Mouse (Mus musculus) layer of hippocampus, adult 8-10 months (tissue): ENCODE results near the gene Il3. TPM values are rescaled to one million over a fixed set of nuclear protein-coding genes. Genes with fewer than 3 reads are reported as not detected.
"Not testable (repeated sequence)": the region's sequence is repeated elsewhere in the genome, so short reads cannot be mapped to it uniquely, and the experiment has no call there.

ENCODE experiments used
- DNase-seq, 2 experiments: peaks; one replicate each; pipeline ENCODE4 v3.0.0; 2022; ENCODE audit warnings: low spot score in 2 of 2
- total RNA-seq, 4 experiments: library from RNA; stranded (reverse); gene quantifications; 2 replicates each; pipeline ENCODE4 v1.2.4; 2022

Il3 gene
- total RNA-seq, result not detected

DNA sequence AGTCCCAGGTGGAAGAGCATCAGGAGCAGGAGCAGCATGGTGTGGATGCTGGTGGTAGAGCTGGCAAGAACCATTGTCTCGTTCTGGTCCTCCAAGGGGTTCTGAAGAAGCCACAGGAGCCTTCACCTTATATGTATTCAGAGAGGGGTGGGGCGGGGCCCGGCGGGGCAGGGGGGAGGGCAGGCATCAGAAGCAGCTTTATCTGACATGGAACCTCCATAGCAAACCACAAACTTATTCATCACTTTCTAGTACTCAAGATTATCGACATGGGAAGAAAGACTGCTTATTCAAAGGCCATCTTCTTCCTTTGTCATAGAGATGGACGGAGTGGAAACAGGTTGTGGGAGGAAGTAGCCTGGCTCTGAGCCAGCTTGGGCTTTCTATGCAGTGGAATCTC lies at the start of gene Il3:
Gene Il3 (minus strand): TSS at position 101 of the 400 bp plus-strand sequence.
- no peak for DNase-seq

- no peak for DNase-seq
Observed at GRCm38 (mm10) chr11:54315336-54315735, 48.3 kb upstream of the Il3 start.

- DNase-seq, result peak in 1 of 2 experiments; percentile 54
Observed at GRCm38 (mm10) chr11:54314740-54315139, 47.7 kb upstream of the Il3 start.

- no peak for DNase-seq
Observed at GRCm38 (mm10) chr11:54313391-54314360, 46.6 kb upstream of the Il3 start.

GRCm38 (mm10) chr11:54312603-54313002 lies 45.5 kb upstream of the Il3 start:
- no peak for DNase-seq

DNA sequence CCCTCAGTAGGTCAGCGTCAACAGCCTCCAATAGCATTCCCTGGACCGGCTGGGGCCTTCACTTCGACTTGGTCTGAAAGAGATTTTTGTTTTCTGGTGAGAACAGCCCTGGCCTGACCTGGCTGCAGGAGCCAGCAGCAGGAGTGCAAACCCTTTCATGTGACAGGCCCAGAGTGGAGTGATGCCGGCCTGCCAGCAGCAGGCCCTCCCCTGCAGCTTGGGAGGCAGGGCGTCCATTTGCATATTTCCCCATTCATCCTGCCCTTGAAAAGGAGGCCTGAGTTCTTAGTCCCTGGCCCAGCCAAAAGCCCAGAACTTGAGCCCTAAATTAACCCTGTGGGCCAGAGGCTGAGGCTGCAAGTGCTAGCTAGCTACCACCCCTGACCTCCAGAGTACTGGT lies 44.9 kb upstream of the Il3 start:
- peak; percentile 63 to 80 for DNase-seq

- peak in 1 of 2 experiments; percentile 2 for DNase-seq
Observed at GRCm38 (mm10) chr11:54310588-54310987, 43.5 kb upstream of the Il3 start.

DNA sequence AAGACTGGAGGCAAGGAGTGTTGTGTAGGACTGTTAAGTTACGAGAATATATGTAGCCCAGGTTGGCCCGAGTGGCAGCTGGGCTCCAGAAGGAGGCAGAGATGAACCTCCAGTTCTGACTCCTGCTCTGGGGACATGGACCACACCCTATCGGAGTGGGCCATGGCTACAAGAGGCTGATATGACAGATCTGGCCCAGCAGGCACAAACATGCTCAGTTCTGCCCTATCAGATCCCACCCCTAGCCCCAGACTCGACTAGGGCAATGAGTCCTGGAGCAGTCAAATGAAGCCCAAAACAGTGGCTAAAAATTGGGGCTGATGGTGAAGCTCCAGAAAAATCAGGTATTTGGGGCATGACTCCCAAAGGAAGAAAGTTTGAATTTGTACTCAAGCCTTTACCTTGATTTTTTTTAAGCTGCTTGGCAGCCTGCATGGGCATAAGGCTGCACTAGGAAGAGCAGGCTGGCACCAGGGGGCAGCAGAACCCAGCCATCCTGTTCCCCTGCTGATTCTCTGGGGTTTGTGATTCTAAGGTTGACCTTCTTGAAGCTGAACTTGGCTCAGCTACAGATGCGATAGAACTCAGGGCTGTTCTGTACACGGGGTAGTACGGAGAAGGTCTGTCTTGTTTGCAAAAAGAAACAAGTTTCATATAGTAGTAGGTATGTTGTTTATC lies 40.2 kb upstream of the Il3 start:
- DNase-seq, result peak; percentile 21 to 65

- peak in 1 of 2 experiments; percentile 2 for DNase-seq
Observed at GRCm38 (mm10) chr11:54305331-54305730, 38.3 kb upstream of the Il3 start.

DNA sequence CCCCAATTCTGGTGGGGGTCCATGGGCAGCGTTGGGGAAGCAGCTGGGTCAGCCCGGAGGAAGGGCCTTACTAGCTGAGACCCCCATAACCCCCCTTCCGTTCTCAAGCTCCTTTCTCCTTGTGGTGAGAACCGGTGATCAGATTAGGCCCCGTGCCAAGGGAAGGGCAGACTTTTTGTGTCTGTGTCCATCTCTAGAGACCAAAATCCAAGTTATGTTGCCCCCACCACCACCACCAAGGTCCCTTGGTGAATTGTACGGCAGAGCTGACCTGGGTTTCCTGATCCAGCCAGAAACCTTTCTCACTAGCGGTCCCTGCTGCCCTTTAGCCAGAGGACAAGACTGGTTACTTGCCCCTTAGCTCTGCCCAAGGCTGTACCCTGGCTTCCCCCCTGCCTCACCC lies 37.4 kb upstream of the Il3 start:
- DNase-seq, result peak in 1 of 2 experiments; percentile 18

- DNase-seq, result peak in 1 of 2 experiments; percentile 49
Observed at GRCm38 (mm10) chr11:54303728-54304470, 36.8 kb upstream of the Il3 start, which contains the start of gene Acsl6. Gene Acsl6, plus strand, starts transcription at chr11:54303798.

- DNase-seq, result no peak
Observed at GRCm38 (mm10) chr11:54303076-54303727, 36.1 kb upstream of the Il3 start.

GRCm38 (mm10) chr11:54302606-54303005 lies 35.5 kb upstream of the Il3 start:
- no peak for DNase-seq

- peak in 1 of 2 experiments; percentile 14 for DNase-seq
Observed at GRCm38 (mm10) chr11:54301994-54302393, 34.9 kb upstream of the Il3 start.

DNA sequence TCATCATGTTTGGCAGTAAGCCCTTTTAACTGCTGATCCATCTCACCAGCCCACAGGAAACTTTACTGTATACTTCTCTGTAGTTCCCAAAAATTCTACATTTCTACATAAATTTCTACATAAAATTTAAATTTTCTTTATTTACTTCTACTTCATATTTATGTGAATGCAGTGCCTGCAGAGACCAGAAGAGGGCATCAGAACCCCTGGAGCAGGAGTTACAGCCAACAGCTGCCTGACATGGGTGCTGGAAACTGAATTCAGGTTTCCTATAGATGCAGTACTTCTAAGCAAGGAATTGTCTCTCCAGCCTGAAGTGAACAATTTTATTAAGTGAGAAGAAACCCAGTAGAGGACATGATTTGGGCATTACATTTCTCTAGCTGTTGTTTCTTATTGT lies 31.7 kb upstream of the Il3 start:
- no peak for DNase-seq

DNA sequence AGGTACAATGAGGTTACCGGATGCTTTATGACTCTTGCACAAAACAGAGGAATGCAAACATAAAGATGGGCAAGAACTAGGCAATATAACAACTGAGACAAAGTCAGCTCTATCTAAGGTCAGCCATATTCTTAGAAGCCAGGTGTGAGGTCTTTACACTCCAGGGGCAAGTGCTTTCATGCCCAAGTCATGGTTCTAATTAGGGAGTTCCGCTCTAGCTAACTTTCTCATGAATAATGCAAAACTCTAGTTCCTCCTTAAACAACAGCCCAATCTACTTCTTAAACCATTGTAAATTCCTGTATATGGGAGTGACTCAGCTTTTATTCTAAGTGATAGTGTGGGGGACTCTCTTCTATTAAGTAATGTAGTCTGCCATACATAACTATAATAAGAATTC lies 30.4 kb upstream of the Il3 start:
- DNase-seq, result not testable (repeated sequence)

DNA sequence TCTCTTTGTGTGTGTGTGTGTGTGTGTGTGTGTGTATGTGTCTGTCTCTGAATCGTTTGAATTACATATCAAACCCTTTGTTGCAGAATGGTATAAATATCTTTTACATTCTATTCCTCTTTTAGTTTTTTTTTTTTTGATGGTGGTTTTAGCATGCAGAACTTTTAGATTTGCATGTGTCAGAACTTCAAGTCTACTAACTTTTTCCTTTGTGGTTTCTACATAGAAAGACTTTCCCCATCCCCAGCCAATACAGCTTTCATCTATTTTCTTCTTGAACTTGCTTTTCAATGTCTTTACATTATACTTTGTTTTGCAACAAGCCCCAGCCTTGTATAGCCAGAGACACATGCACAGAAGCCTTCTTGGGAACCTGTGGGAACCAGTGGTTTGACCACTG lies 29.7 kb upstream of the Il3 start:
- no peak for DNase-seq

- no peak for DNase-seq
Observed at GRCm38 (mm10) chr11:54295971-54296370, 28.9 kb upstream of the Il3 start.

DNA sequence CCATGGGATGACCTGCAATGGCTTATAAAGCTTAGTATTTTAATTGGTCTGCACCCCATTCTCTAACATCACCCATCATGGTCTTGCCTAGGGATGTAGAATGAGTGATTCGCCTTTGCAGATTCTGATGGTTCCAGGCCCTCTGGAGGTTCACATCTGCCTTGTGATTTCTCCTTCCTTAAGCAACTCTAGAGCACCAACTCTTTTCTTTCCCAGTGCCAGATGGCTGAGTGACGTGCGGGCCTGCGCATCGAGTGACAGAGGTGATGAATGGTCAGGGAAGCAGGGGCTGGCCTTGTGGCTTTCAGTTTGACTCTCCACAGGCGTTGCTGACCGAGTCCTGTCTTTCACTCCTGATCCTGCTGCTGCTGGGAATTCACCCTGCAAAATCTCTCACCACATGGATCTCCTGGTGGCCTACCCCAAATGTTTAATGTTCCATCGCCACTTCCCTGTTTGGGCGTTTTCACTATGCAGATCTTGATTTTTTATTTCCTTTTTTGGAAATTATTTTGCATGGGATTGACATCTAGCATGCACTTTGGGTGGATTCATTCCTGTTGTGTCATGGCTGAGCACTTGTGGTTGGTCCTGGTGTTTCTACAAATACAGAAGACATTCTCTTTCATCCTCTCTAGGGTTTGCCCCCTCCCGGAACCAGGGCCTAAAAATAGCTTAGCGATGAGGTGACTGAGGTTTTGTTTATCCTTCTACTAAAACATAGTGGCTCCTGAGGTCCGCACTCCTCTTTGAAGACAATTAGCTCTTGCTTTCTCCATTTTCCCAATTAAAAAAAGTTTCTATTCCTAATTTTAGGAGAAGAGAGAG lies 27.1 kb upstream of the Il3 start:
- no peak for DNase-seq

DNA sequence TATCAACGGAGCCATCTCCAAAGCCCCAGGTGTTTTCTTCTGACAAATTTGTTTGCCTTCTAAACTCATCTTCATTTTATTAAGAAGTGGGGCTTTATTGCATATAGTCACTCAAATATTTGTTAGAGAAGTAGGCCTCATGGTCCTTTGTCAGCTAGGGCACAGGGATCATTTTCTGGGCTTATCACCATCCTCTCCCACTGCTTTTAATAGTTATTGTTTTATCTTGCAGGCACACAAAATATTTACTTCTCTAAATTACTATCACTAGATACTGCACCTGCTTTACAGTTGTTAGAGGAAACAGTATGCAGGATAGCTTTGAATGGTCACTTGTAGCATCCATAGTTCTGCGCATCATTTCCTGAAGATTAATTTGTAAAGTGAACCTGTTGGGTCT lies 25.1 kb upstream of the Il3 start:
- DNase-seq, result no peak
